Comparison of ENCODE assay signal across 29 mouse cellular contexts in the genomic region with DNA sequence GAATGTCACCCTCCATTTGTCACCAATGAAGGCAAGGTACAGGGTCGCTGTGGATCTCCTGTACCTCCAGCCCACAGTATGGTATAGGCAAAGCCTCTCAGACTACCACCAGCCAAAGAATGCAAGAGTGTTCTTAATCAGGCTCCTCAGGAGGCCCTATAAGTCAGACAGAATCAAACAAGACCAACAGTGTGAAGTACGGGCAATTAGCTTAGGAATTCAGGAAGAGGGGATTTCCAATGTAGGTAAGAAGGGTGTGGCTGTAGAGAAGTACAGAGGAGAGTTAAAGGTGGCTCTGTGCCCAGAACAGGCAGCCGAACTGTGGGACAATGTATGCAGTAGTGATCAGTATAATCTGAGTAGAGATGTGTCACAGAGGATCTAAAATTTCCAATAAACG. TPM values are rescaled to one million over a fixed set of nuclear protein-coding genes. Genes with fewer than 3 reads are reported as not detected.
DNase-seq lines count a peak whose midpoint lies in the region; ATAC-seq and TF ChIP-seq lines count a peak whose summit lies in the region.
"Had no signal": no experiment of that assay in that cellular context is flagged by ENCODE, and none has a peak within 500 bp of the region (broad histone marks: within the 10 kb centered on the region; RNA-seq: fewer than 3 reads in every experiment).

No protein-coding gene starts in this region.

- no peaks in the 10 kb centered on the region for H3K4me1 ChIP-seq in embryonic facial prominence, embryonic 13.5 days
- H3K4me1 ChIP-seq in embryonic facial prominence, embryonic 10.5 days, result no peaks in the 10 kb centered on the region
- no peaks in the 10 kb centered on the region for H3K4me1 ChIP-seq in embryonic facial prominence, embryonic 14.5 days (ENCODE audit: control insufficient read depth, insufficient read depth, low read length)
- H3K4me1 ChIP-seq in lung, embryonic 16.5 days (replicated peaks; ENCODE audit: control insufficient read depth, insufficient read depth, low read length), result peaks cover 3% of the 10 kb centered on the region
- H3K4me1 ChIP-seq in small intestine, adult 2 months (ENCODE audit: control insufficient read depth, insufficient read depth, insufficient read length, low read length), result peaks cover 7% of the 10 kb centered on the region; the same call in 1 of the 2 replicates
- H3K4me1 ChIP-seq: embryonic facial prominence, embryonic 15.5 days; forebrain, embryonic 12.5 days; heart, embryonic 12.5 days; hindbrain, embryonic 13.5 days had no signal

- intact Hi-C loops in left cerebral cortex, postnatal 10 days (cut with DNase I), result no loop called here

- H3K4me2 ChIP-seq in embryonic facial prominence, embryonic 13.5 days, result no peak overlapping the region
- H3K4me2 ChIP-seq in embryonic facial prominence, embryonic 14.5 days (ENCODE audit: low read depth, low read length), result no peak overlapping the region
- peak overlapping the region; percentile 1; the same call in 1 of the 2 replicates for H3K4me2 ChIP-seq in lung, embryonic 16.5 days (ENCODE audit: low read depth, low read length)
- H3K4me2 ChIP-seq: embryonic facial prominence, embryonic 15.5 days; forebrain, embryonic 12.5 days; heart, embryonic 12.5 days; hindbrain, embryonic 13.5 days had no signal

- no peaks in the 10 kb centered on the region for H3K36me3 ChIP-seq in embryonic facial prominence, embryonic 13.5 days
- no peaks in the 10 kb centered on the region for H3K36me3 ChIP-seq in embryonic facial prominence, embryonic 10.5 days (replicated peaks)
- no peaks in the 10 kb centered on the region for H3K36me3 ChIP-seq in embryonic facial prominence, embryonic 14.5 days (ENCODE audit: control insufficient read depth, insufficient read depth, low read length)
- no peaks in the 10 kb centered on the region for H3K36me3 ChIP-seq in lung, embryonic 16.5 days (ENCODE audit: control insufficient read depth, insufficient read depth, low read length)
- H3K36me3 ChIP-seq in small intestine, adult 2 months (ENCODE audit: control insufficient read depth, insufficient read depth, low read length), result no peaks in the 10 kb centered on the region
- H3K36me3 ChIP-seq: embryonic facial prominence, embryonic 15.5 days; forebrain, embryonic 12.5 days; heart, embryonic 12.5 days; hindbrain, embryonic 13.5 days had no signal

- peak; percentile 34; the same call in 1 of the 2 replicates for ATAC-seq in embryonic facial prominence, embryonic 13.5 days (ENCODE audit: insufficient number of reproducible peaks, insufficient read depth, low FRiP score, low TSS enrichment, low read depth)
- ATAC-seq in embryonic facial prominence, embryonic 14.5 days (ENCODE audit: low read depth), result peak; percentile 68
- ATAC-seq in lung, embryonic 16.5 days (ENCODE audit: low read depth), result peak; percentile 91
- ATAC-seq: activated CD4-positive, CD25-positive, alpha-beta regulatory T cell, adult 4 months had no signal

- H3K4me3 ChIP-seq in embryonic facial prominence, embryonic 13.5 days, result no peak overlapping the region
- H3K4me3 ChIP-seq in embryonic facial prominence, embryonic 10.5 days, result no peak overlapping the region
- no peak overlapping the region for H3K4me3 ChIP-seq in embryonic facial prominence, embryonic 14.5 days (ENCODE audit: low read depth, low read length)
- no peak overlapping the region for H3K4me3 ChIP-seq in lung, embryonic 16.5 days (ENCODE audit: low read length)
- no peak overlapping the region for H3K4me3 ChIP-seq in small intestine, adult 2 months (ENCODE audit: low read depth, low read length)
- H3K4me3 ChIP-seq: embryonic facial prominence, embryonic 15.5 days; forebrain, embryonic 12.5 days; heart, adult 2 months; heart, embryonic 12.5 days; hindbrain, embryonic 13.5 days; layer of hippocampus, adult 2 months; left cerebral cortex, adult 2 months had no signal

- 73% methylated on average over 4 of the region's 4 CpGs for WGBS in embryonic facial prominence, embryonic 13.5 days
- WGBS in embryonic facial prominence, embryonic 10.5 days, result 82% methylated on average over 4 of the region's 4 CpGs
- 65% methylated on average over 4 of the region's 4 CpGs for WGBS in embryonic facial prominence, embryonic 14.5 days
- WGBS in lung, embryonic 16.5 days, result 48% methylated on average over 4 of the region's 4 CpGs
- 26% methylated on average over 4 of the region's 4 CpGs for WGBS in small intestine, adult 2 months

- H3K27me3 ChIP-seq in embryonic facial prominence, embryonic 13.5 days, result no peaks in the 10 kb centered on the region
- H3K27me3 ChIP-seq in embryonic facial prominence, embryonic 10.5 days (replicated peaks; ENCODE audit: low read depth, poor library complexity, severe bottlenecking), result no peaks in the 10 kb centered on the region
- no peaks in the 10 kb centered on the region for H3K27me3 ChIP-seq in embryonic facial prominence, embryonic 14.5 days (replicated peaks; ENCODE audit: control insufficient read depth, insufficient read depth, low read length)
- no peaks in the 10 kb centered on the region for H3K27me3 ChIP-seq in lung, embryonic 16.5 days (ENCODE audit: control insufficient read depth, insufficient read depth, low read depth, low read length)
- no peaks in the 10 kb centered on the region for H3K27me3 ChIP-seq in small intestine, adult 2 months (ENCODE audit: control insufficient read depth, insufficient read depth, low read length)
- H3K27me3 ChIP-seq: CH12.LX; embryonic facial prominence, embryonic 15.5 days; forebrain, embryonic 12.5 days; heart, embryonic 12.5 days; hindbrain, embryonic 13.5 days had no signal

- no peak overlapping the region for H3K9ac ChIP-seq in embryonic facial prominence, embryonic 13.5 days
- no peak overlapping the region for H3K9ac ChIP-seq in embryonic facial prominence, embryonic 14.5 days (ENCODE audit: low read depth, low read length)
- H3K9ac ChIP-seq in lung, embryonic 16.5 days (ENCODE audit: low read length), result no peak overlapping the region
- H3K9ac ChIP-seq: embryonic facial prominence, embryonic 15.5 days; forebrain, embryonic 12.5 days; heart, embryonic 12.5 days; hindbrain, embryonic 13.5 days; liver, embryonic 14.5 days had no signal

- TF ChIP-seq POLR2A in small intestine, adult 2 months (IDR thresholded peaks at IDR 0.05; ENCODE audit: low read depth, low read length), result no peak

- H3K27ac ChIP-seq in embryonic facial prominence, embryonic 13.5 days, result no peak overlapping the region
- no peak overlapping the region for H3K27ac ChIP-seq in embryonic facial prominence, embryonic 10.5 days (replicated peaks)
- H3K27ac ChIP-seq in embryonic facial prominence, embryonic 14.5 days (replicated peaks; ENCODE audit: low read depth, low read length), result no peak overlapping the region
- H3K27ac ChIP-seq in lung, embryonic 16.5 days (ENCODE audit: low read length), result peak overlapping the region; percentile 92
- H3K27ac ChIP-seq in small intestine, adult 2 months (ENCODE audit: insufficient read depth, low read depth, low read length), result peak overlapping the region; percentile 41
- H3K27ac ChIP-seq: embryonic facial prominence, embryonic 15.5 days; forebrain, embryonic 12.5 days; heart, adult 2 months; hindbrain, embryonic 13.5 days; layer of hippocampus, adult 2 months; left cerebral cortex, adult 2 months; liver, embryonic 14.5 days had no signal

- DNase-seq in embryonic facial prominence, embryonic 10.5 days (ENCODE audit: low spot score), result no peak
- DNase-seq in embryonic facial prominence, embryonic 14.5 days (ENCODE audit: low spot score), result peak; percentile 48
- DNase-seq in left cerebral cortex, postnatal 10 days (ENCODE audit: extremely low spot score in 1 of 2, low spot score in 2 of 2), result no peak
- no peak for DNase-seq in thymus, postnatal 4 days
- no peak for DNase-seq in gastrocnemius, postnatal 4 days (ENCODE audit: low spot score in 2 of 2)
- DNase-seq: adrenal gland, adult 2 months; adrenal gland, postnatal 36 days; cerebellum, adult 9-10 months; embryo, embryonic 11 days; gastrocnemius, postnatal 36 days; heart, adult 2 months; heart, postnatal 4 days; kidney, postnatal 36 days; midbrain, embryonic 14.5 days; right cerebral cortex, postnatal 14 days; thymus, adult 2 months; thymus, postnatal 36 days had no signal

- TF ChIP-seq CTCF in small intestine, adult 2 months (IDR thresholded peaks at IDR 0.05; ENCODE audit: extremely low read depth, insufficient read length, insufficient replicate concordance, low read depth, low read length), result no peak

- no peaks in the 10 kb centered on the region for H3K9me3 ChIP-seq in embryonic facial prominence, embryonic 13.5 days
- H3K9me3 ChIP-seq in embryonic facial prominence, embryonic 10.5 days, result no peaks in the 10 kb centered on the region
- no peaks in the 10 kb centered on the region for H3K9me3 ChIP-seq in embryonic facial prominence, embryonic 14.5 days (ENCODE audit: control insufficient read depth, low read length)
- H3K9me3 ChIP-seq in lung, embryonic 16.5 days (ENCODE audit: control insufficient read depth, low read length), result no peaks in the 10 kb centered on the region
- H3K9me3 ChIP-seq: embryonic facial prominence, embryonic 15.5 days; forebrain, embryonic 12.5 days; heart, embryonic 12.5 days; hindbrain, embryonic 13.5 days had no signal

RNA-seq across cellular contexts. Expression of gene Ctsh, which starts 17.6 kb away (rescaled TPM):
- 16.4 and 18.9 TPM in 2 replicates for polyA plus RNA-seq in embryonic facial prominence, embryonic 13.5 days (2015; fragmentation: Nextera tagmentation; extraction: Ambion mirVana)
- 5.0 and 5.9 TPM in 2 replicates for polyA plus RNA-seq in embryonic facial prominence, embryonic 10.5 days (2016; fragmentation: Nextera tagmentation; extraction: Ambion mirVana)
- polyA plus RNA-seq in embryonic facial prominence, embryonic 14.5 days (2014; fragmentation: Nextera tagmentation; extraction: Ambion mirVana), result 58.1 and 69.3 TPM in 2 replicates
- polyA plus RNA-seq in lung, embryonic 16.5 days (2015; fragmentation: Nextera tagmentation; extraction: Ambion mirVana), result 831 and 1,077 TPM in 2 replicates
- polyA plus RNA-seq in small intestine, adult 2 months (2012; rRNA removed), result 24.9 and 33.8 TPM in 2 replicates
- total RNA-seq in left cerebral cortex, postnatal 10 days (2021), result 10 to 100 TPM; 23.4 to 25.5 TPM
- total RNA-seq in gastrocnemius, postnatal 4 days (2021), result 10 to 100 TPM; 28.7 to 34.2 TPM

Comparison
In these comparisons a context has a peak if more than half of its experiments do, and no peak if none do; other contexts are left out.
1. ATAC-seq: peak in every context shown above with its lines; median percentile 91 in lung, embryonic 16.5 days; 68 in embryonic facial prominence, embryonic 14.5 days; 34 in embryonic facial prominence, embryonic 13.5 days.
2. H3K27ac ChIP-seq: peak in lung, embryonic 16.5 days (single experiment) and small intestine, adult 2 months (single experiment); none in embryonic facial prominence, embryonic 13.5 days (single experiment), embryonic facial prominence, embryonic 10.5 days (single experiment) and embryonic facial prominence, embryonic 14.5 days (single experiment).
3. RNA of gene Ctsh, which starts 17.6 kb away (polyA plus RNA-seq): 831 to 1,077 TPM in lung, embryonic 16.5 days; 58.1 to 69.3 TPM in embryonic facial prominence, embryonic 14.5 days, 24.9 to 33.8 TPM in small intestine, adult 2 months, 16.4 to 18.9 TPM in embryonic facial prominence, embryonic 13.5 days and 5.0 to 5.9 TPM in embryonic facial prominence, embryonic 10.5 days; every median in the first group is over 10 times any median in the second.